Mouse (Mus musculus): ENCODE results near the gene Fam189a1. TPM values are rescaled to one million over a fixed set of nuclear protein-coding genes. Genes with fewer than 3 reads are reported as not detected.
A peak's percentile ranks its signal among the peaks of the same experiment; 100 is the strongest.

Gene Fam189a1
- polyA plus RNA-seq, 1 experiment from 2014 or later: 2.4 TPM

- Histone ChIP-seq H3K9me3 (no peaks in the 10 kb centered on the region), H3K27ac (no peak overlapping the region), H3K36me3 (no peaks in the 10 kb centered on the region), H3K4me1 (replicated peaks) (no peaks in the 10 kb centered on the region), H3K4me3 (no peak overlapping the region), H3K27me3 (ENCODE audit: insufficient read depth, poor library complexity, severe bottlenecking) (no peaks in the 10 kb centered on the region)
- DNase-seq (ENCODE audit: low spot score): no peak
- WGBS: 63% methylated on average over 6 of the region's 6 CpGs
Measured at GRCm38 (mm10) chr7:64959087-64959486, 197.3 kb downstream of the Fam189a1 start.

DNA sequence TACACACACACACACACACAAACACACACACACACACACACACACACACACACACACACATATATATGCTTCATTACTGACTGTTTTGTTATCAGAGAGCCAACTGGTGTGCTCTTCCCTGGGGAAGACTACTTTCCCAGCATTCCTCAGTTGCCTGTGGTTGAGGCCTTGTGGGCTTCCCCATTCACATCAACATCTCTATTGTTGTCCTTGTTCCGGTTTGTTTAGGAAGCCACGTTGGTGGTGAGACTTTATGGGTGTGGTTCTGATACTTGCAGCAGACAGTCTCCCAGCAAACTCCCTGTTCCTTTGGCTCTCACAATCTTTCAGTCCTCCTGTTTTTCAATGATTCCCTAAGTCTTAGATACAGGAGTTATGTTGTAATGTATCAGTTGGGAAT lies 204.2 kb downstream of the Fam189a1 start:
- Histone ChIP-seq H3K4me3 (no peak overlapping the region), H3K4me1 (replicated peaks) (peaks cover 3% of the 10 kb centered on the region; the same call in 1 of the 2 replicates), H3K9me3 (no peaks in the 10 kb centered on the region), H3K27ac (no peak overlapping the region), H3K36me3 (no peaks in the 10 kb centered on the region), H3K27me3 (ENCODE audit: insufficient read depth, poor library complexity, severe bottlenecking) (no peaks in the 10 kb centered on the region)
- no peak for DNase-seq (ENCODE audit: low spot score)
- 21% methylated on average over 2 of the region's 2 CpGs for WGBS

DNA sequence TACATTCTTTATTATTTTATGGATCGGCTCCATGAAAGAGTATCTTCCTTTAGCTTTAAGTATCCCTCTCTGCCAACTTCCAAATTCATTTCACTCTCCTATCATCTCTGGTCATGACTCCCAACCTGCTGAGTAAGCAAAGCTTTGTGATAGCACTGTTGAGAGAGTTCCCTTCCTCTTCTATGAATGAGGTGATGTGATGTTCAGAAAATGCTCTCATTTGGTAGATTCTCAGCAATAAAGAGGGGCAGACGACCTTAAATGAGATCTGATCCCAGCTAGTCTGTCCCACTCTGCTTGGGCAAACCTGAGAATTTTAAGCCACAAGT lies 205.6 kb downstream of the Fam189a1 start:
- H3K4me3 ChIP-seq: no peak overlapping the region
- WGBS: 78% methylated on average over 2 of the region's 2 CpGs
- no peak for DNase-seq (ENCODE audit: low spot score)
- no peaks in the 10 kb centered on the region for H3K27me3 ChIP-seq (ENCODE audit: insufficient read depth, poor library complexity, severe bottlenecking)
- H3K9me3 ChIP-seq: no peaks in the 10 kb centered on the region
- peaks cover 3% of the 10 kb centered on the region; the same call in 1 of the 2 replicates for H3K4me1 ChIP-seq (replicated peaks)
- no peak overlapping the region for H3K27ac ChIP-seq
- no peaks in the 10 kb centered on the region for H3K36me3 ChIP-seq

GRCm38 (mm10) chr7:64949910-64950770 lies 206.2 kb downstream of the Fam189a1 start:
- Histone ChIP-seq H3K4me3 (no peak overlapping the region), H3K9me3 (no peaks in the 10 kb centered on the region), H3K36me3 (no peaks in the 10 kb centered on the region), H3K4me1 (replicated peaks) (peaks cover 3% of the 10 kb centered on the region; the same call in 1 of the 2 replicates), H3K27me3 (ENCODE audit: insufficient read depth, poor library complexity, severe bottlenecking) (no peaks in the 10 kb centered on the region), H3K27ac (no peak overlapping the region)
- WGBS: 48% methylated on average over 12 of the region's 12 CpGs
- DNase-seq (ENCODE audit: low spot score): peak; percentile 58

DNA sequence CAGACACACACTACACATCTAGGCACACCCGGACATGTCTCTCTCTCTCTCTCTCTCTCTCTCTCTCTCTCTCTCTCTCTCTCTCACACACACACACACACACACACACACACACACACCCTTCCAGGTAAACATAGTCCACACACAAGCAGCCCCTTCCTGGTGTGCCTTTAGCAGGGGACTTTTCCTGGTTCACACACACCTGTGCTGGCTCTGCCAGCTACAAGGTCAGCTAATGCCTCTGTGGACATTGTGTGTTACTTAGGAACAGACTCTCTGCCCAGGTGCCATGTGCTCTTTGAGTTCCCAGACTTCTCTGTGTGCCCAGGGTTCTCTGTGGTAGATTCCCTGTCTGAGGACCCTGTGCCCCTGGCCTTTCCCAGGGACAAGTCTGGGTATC lies 206.9 kb downstream of the Fam189a1 start:
- Histone ChIP-seq H3K27me3 (ENCODE audit: insufficient read depth, poor library complexity, severe bottlenecking) (no peaks in the 10 kb centered on the region), H3K9me3 (no peaks in the 10 kb centered on the region), H3K36me3 (no peaks in the 10 kb centered on the region), H3K27ac (no peak overlapping the region), H3K4me1 (replicated peaks) (peaks cover 3% of the 10 kb centered on the region; the same call in 1 of the 2 replicates), H3K4me3 (no peak overlapping the region)
- 88% methylated on average over 1 of the region's 1 CpGs for WGBS
- DNase-seq (ENCODE audit: low spot score): no peak

- DNase-seq (ENCODE audit: low spot score): no peak
- Histone ChIP-seq H3K36me3 (no peaks in the 10 kb centered on the region), H3K9me3 (no peaks in the 10 kb centered on the region), H3K4me1 (replicated peaks) (no peaks in the 10 kb centered on the region), H3K4me3 (no peak overlapping the region), H3K27ac (no peak overlapping the region), H3K27me3 (ENCODE audit: insufficient read depth, poor library complexity, severe bottlenecking) (no peaks in the 10 kb centered on the region)
- WGBS: 84% methylated on average over 5 of the region's 5 CpGs
Measured at GRCm38 (mm10) chr7:64944686-64945085, 211.7 kb downstream of the Fam189a1 start.

DNA sequence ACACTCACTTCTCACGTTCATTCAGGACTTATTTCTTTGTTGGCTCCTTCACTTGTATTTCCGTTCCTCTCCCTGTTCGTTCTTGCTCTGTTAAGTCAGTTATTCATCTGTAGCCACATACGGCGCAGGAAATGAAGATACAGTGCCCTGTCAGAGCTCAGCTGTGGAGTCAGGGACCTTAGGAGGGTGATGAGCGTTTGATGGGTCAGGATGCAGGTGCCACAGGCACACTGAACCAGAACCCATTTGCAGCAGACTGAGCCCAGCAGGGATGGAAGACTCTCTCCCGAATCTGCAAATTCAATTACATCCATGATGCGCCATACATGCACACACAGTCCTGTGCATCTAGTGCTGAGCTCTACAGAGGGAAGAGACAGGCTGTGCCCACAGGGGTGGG lies 212.2 kb downstream of the Fam189a1 start:
- Histone ChIP-seq H3K4me3 (no peak overlapping the region), H3K27ac (no peak overlapping the region), H3K36me3 (no peaks in the 10 kb centered on the region), H3K27me3 (ENCODE audit: insufficient read depth, poor library complexity, severe bottlenecking) (no peaks in the 10 kb centered on the region), H3K9me3 (no peaks in the 10 kb centered on the region), H3K4me1 (replicated peaks) (no peaks in the 10 kb centered on the region)
- DNase-seq (ENCODE audit: low spot score): no peak
- 84% methylated on average over 8 of the region's 8 CpGs for WGBS

- Histone ChIP-seq H3K36me3 (no peaks in the 10 kb centered on the region), H3K4me3 (no peak overlapping the region), H3K4me1 (replicated peaks) (no peaks in the 10 kb centered on the region), H3K27me3 (ENCODE audit: insufficient read depth, poor library complexity, severe bottlenecking) (no peaks in the 10 kb centered on the region), H3K27ac (no peak overlapping the region), H3K9me3 (no peaks in the 10 kb centered on the region)
- no peak for DNase-seq (ENCODE audit: low spot score)
- WGBS: 90% methylated on average over 4 of the region's 4 CpGs
Measured at GRCm38 (mm10) chr7:64936927-64937326, 219.4 kb downstream of the Fam189a1 start.

DNA sequence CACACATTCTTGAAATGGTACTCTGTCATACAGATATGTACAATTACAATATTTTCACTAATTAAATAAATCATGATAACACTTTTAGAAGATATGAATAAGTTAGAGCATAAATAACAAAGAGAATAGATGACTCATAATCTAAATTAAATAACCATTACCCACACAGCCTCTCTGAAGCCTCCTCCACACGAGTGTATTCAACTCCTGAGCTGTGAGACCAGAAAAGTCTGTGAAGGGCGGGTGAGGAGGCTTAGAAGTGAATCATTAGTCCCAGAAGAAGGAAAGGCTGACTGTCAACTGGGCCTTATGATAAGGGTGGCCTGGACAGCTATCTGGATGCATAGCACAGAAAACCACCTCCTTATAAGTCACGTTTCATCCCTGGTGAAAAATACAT lies 222.3 kb downstream of the Fam189a1 start:
- Histone ChIP-seq H3K4me1 (replicated peaks) (no peaks in the 10 kb centered on the region), H3K9me3 (no peaks in the 10 kb centered on the region), H3K27ac (no peak overlapping the region), H3K36me3 (no peaks in the 10 kb centered on the region), H3K27me3 (ENCODE audit: insufficient read depth, poor library complexity, severe bottlenecking) (no peaks in the 10 kb centered on the region), H3K4me3 (no peak overlapping the region)
- WGBS: 73% methylated on average over 3 of the region's 3 CpGs
- no peak for DNase-seq (ENCODE audit: low spot score)

GRCm38 (mm10) chr7:64930980-64931379 lies 225.4 kb downstream of the Fam189a1 start:
- WGBS: 89% methylated on average over 4 of the region's 4 CpGs
- no peaks in the 10 kb centered on the region for H3K27me3 ChIP-seq (ENCODE audit: insufficient read depth, poor library complexity, severe bottlenecking)
- no peaks in the 10 kb centered on the region for H3K36me3 ChIP-seq
- no peak overlapping the region for H3K27ac ChIP-seq
- DNase-seq (ENCODE audit: low spot score): no peak
- no peak overlapping the region for H3K4me3 ChIP-seq
- no peaks in the 10 kb centered on the region for H3K4me1 ChIP-seq (replicated peaks)
- no peaks in the 10 kb centered on the region for H3K9me3 ChIP-seq

DNA sequence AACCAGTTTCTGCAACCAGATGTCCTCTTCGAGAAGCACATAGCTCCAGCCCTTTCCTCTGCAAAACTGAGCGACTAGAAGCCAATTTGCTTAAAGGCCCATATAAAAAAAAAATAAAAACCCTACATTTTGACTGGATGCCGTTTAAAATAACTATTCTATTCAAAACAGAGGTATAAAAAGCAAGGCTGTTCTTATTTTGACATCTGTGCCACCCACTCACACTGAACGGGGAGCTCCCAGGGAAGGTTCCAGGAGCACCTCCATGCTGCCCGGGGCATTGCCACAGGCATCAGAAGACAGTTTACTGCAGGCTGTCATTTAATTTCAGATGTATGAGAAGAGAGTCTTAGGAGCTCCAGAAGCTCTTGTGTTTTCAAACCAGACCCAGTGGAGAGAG lies 232.5 kb downstream of the Fam189a1 start:
- no peaks in the 10 kb centered on the region for H3K9me3 ChIP-seq
- peaks cover 2% of the 10 kb centered on the region; the same call in 1 of the 2 replicates for H3K4me1 ChIP-seq (replicated peaks)
- no peak for DNase-seq (ENCODE audit: low spot score)
- no peaks in the 10 kb centered on the region for H3K36me3 ChIP-seq
- no peaks in the 10 kb centered on the region for H3K27me3 ChIP-seq (ENCODE audit: insufficient read depth, poor library complexity, severe bottlenecking)
- no peak overlapping the region for H3K27ac ChIP-seq
- no peak overlapping the region for H3K4me3 ChIP-seq
- 86% methylated on average over 5 of the region's 5 CpGs for WGBS

DNA sequence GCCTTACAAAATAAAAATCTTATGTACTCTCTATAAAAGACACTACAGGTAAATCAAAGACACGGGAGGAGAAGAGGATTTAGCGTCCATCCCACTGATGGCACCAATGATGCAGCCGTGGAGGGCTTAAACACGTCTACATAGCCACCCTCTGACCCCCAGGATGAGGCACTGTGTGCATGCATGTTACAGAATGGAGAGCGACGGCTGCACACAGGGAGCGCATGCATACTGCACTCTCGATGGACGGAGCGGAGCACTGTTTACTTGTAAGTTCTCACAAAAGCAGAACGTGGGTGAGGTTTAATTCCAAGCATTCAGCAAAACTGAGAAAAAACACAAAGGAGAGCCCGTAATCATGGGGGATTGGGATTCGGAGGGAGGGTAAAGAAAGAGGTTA lies 235.2 kb downstream of the Fam189a1 start:
- Histone ChIP-seq H3K27me3 (ENCODE audit: insufficient read depth, poor library complexity, severe bottlenecking) (no peaks in the 10 kb centered on the region), H3K9me3 (no peaks in the 10 kb centered on the region; the same call in 1 of the 2 replicates), H3K4me3 (no peak overlapping the region), H3K36me3 (no peaks in the 10 kb centered on the region), H3K27ac (no peak overlapping the region), H3K4me1 (replicated peaks) (peaks cover 2% of the 10 kb centered on the region; the same call in 1 of the 2 replicates)
- WGBS: 82% methylated on average over 13 of the region's 13 CpGs
- no peak for DNase-seq (ENCODE audit: low spot score)

GRCm38 (mm10) chr7:64920735-64921134 lies 235.6 kb downstream of the Fam189a1 start:
- Histone ChIP-seq H3K4me1 (replicated peaks) (peaks cover 2% of the 10 kb centered on the region; the same call in 1 of the 2 replicates), H3K27ac (no peak overlapping the region), H3K36me3 (no peaks in the 10 kb centered on the region), H3K9me3 (no peaks in the 10 kb centered on the region; the same call in 1 of the 2 replicates), H3K4me3 (no peak overlapping the region), H3K27me3 (ENCODE audit: insufficient read depth, poor library complexity, severe bottlenecking) (no peaks in the 10 kb centered on the region)
- WGBS: 66% methylated on average over 5 of the region's 5 CpGs
- DNase-seq (ENCODE audit: low spot score): no peak

Measured in hindbrain, embryonic 10.5 days (tissue).